Mouse (Mus musculus) MEL (cell line): ENCODE measurements around the gene Thsd4.
A peak's percentile ranks its signal among the peaks of the same experiment; 100 is the strongest.

Experiments used
- CTCF ChIP-seq, 3 experiments: IDR thresholded peaks in 2 of 3; conservative IDR thresholded peaks in 1 of 3; 2 replicates each; pipeline ENCODE4 v1.5.1; 2011 to 2012; ENCODE audit warnings: low read length in 3 of 3, low read depth in 2 of 3, mild to moderate bottlenecking in 2 of 3, improper control_type of control experiment in 1 of 3, inconsistent platforms in 1 of 3, mixed read lengths in 1 of 3, moderate library complexity in 1 of 3; ENCODE audit not compliant: control insufficient read depth in 1 of 3, insufficient read depth in 1 of 3, poor library complexity in 1 of 3, severe bottlenecking in 1 of 3
- E2F4 ChIP-seq: IDR thresholded peaks from 2 replicates; pipeline ENCODE4 v1.6.1; 2011; ENCODE audit warnings: low read depth, low read length, improper control_type of control experiment, borderline replicate concordance
- EP300 ChIP-seq, 2 experiments: IDR thresholded peaks; 2 replicates each; pipeline ENCODE4 v1.6.1; 2011; ENCODE audit warnings: improper control_type of control experiment in 2 of 2, low read length in 2 of 2, low read depth in 1 of 2, mild to moderate bottlenecking in 1 of 2
- GATA1 ChIP-seq: IDR thresholded peaks from 2 replicates; pipeline ENCODE4 v1.6.1; 2011; ENCODE audit warnings: low read depth, low read length, improper control_type of control experiment
- HCFC1 ChIP-seq: IDR thresholded peaks from 2 replicates; pipeline ENCODE4 v1.6.1; 2012; ENCODE audit warnings: low read depth, mild to moderate bottlenecking, inconsistent platforms, low read length, improper control_type of control experiment, moderate library complexity
- NRF1 ChIP-seq: IDR thresholded peaks from 2 replicates; pipeline ENCODE4 v1.6.1; 2014; ENCODE audit warnings: low read depth, mild to moderate bottlenecking, inconsistent platforms, low read length, improper control_type of control experiment, moderate library complexity; ENCODE audit not compliant: poor library complexity, insufficient read depth, severe bottlenecking

DNA sequence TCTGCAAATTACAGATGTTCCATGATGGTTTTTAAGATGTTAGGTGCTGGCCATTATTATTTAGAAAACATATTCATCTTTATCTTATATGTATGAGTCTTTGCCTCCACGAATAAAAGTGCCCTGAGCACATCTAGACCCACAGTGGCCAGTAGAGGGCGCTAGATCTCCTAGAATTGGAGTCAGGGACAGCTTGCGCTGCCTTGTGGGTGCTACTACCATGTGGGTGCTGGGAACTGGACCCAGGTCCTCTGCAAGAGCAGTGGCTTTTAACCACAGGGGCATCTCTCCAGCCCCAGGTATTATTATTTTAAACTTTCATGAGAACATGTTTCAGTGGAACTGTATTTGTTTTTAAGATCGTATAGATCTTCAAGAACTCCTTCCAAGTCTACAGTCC, 469.4 kb downstream of the Thsd4 start:
- peak; percentile 44 to 54 (median 49) for TF ChIP-seq CTCF (IDR thresholded peaks at IDR 0.05 in 2 of 3, conservative IDR thresholded peaks at IDR 0.05 in 1 of 3; ENCODE audit: control insufficient read depth in 1 of 3, insufficient read depth in 1 of 3, low read depth in 2 of 3, low read length in 3 of 3, poor library complexity in 1 of 3, severe bottlenecking in 1 of 3)
- no peak for TF ChIP-seq E2F4
- no peak for TF ChIP-seq EP300 (IDR thresholded peaks at IDR 0.05; ENCODE audit: low read depth in 1 of 2, low read length in 2 of 2)
- no peak for TF ChIP-seq HCFC1
- TF ChIP-seq GATA1 = no peak
- no peak for TF ChIP-seq NRF1
